Mouse (Mus musculus): ENCODE results near the gene Xpr1.

GRCm38 (mm10) chr1:155388418-155388817, 28.8 kb downstream of the Xpr1 start:
- TF ChIP-seq POLR2A (IDR thresholded peaks at IDR 0.05; ENCODE audit: insufficient read depth, low read depth, low read length), result no peak
- TF ChIP-seq CTCF (IDR thresholded peaks at IDR 0.05; ENCODE audit: insufficient read depth, low read depth, low read length), result no peak

Measured in olfactory bulb, adult 2 months (tissue).